Mouse (Mus musculus) fat pad, adult 2 months (tissue): ENCODE measurements at regions not wholly inside any gene's neighbourhood (a gene's known extent, or its start where the extent isn't known, plus 50 kb on each side); places are given as distances from the start of the nearest gene placed in this dataset.

ENCODE experiments used
- DNase-seq: peaks from one replicate; pipeline ENCODE4 v3.0.0-alpha.2; 2011; ENCODE audit warnings: low read depth, low spot score; ENCODE audit errors: extremely low read depth

DNA sequence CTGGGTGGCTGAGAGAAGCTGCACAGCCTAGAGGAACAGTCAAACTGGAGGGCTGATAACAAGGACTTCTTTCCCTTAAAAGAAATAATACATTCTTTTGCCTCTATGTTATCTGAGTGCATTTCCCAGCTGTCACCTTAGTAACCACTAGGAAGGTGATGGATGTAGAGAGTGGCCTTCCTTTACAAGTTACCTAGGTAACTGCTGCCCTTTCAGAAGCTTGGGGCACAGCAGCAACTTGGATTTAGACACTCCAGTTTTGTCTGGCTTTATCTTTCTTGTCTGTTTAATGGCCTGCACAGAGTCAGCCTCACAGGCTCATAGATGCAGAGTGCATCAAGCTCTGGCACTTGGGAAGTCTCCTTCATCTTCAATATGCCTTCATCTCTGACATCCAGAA, 101.4 kb upstream of the Shh start:
- DNase-seq, result no peak

GRCm38 (mm10) chr5:28567341-28567905, 100.4 kb upstream of the Shh start:
- DNase-seq, result no peak

- DNase-seq, result no peak
Measured at GRCm38 (mm10) chr5:28563401-28563800, 96.3 kb upstream of the Shh start.

DNA sequence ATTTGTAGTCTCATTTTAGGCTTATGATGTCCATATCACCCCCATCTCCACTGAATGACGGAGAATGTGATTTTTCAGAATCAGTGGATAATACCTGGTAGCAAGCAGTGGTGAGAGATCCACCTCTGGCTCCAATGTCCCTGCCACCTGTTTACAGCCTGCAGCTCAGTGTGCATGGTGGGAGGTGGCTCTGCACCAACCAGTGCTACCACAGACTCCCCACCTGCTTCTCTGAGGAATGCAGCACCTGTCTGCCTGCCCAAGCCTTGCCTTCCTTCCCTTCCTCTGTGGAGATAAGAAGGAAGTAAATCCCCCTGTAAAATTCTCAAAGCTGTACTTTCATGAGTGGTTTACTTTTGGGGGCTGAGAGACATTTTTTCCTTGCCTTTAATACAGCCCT, 95.9 kb upstream of the Shh start:
- no peak for DNase-seq

- no peak for DNase-seq
Measured at GRCm38 (mm10) chr5:28553543-28553942, 86.5 kb upstream of the Shh start.

- no peak for DNase-seq
Measured at GRCm38 (mm10) chr5:28530202-28530855, 63.3 kb upstream of the Shh start.

GRCm38 (mm10) chr5:28526435-28526834, 59.4 kb upstream of the Shh start:
- DNase-seq, result no peak

- no peak for DNase-seq
Measured at GRCm38 (mm10) chr5:28520800-28521707, 54.0 kb upstream of the Shh start.

DNA sequence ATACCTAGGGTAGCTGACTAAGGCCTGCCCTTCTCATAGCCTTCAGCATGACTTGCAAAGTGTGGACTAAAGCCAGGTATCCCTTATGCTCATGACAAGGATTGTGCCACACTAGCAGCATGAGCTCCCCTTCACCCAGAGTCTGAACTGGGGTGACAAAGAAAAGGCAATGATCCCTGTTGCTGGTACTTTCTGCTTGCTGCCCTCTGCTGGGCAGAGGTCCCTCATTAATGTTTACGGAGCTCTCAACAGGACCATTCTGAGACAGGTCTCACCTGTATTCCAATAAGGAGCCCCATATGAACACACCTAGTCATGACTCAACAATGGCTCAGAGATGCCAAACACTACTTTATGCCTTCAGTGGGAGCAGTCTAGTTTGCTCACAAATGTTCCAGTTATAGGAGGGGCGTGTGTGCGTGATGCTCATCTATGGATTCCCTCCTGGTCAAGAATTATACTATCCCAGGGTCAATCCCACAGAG, 52.0 kb upstream of the Shh start:
- no peak for DNase-seq
